Mouse (Mus musculus): ENCODE measurements around the gene Arrdc4. TPM values are rescaled to one million over a fixed set of nuclear protein-coding genes. Genes with fewer than 3 reads are reported as not detected.

The Arrdc4 gene
- total RNA-seq, 1 experiment from 2014 or later, result 14.6 TPM

DNA sequence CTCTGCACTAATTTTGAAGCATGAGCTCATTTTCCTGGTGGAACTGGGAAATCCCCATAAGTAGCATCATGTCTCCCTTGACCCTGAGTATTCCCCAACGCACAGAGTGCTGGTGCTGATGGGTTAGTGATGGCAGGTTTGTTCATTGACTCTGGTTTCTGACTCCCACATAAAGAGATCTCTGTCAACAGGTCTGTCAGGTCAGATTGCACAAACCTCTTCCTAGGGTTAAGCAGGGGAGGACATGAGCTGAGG is 39.8 kb downstream of the Arrdc4 start:
- no peak for DNase-seq

DNA sequence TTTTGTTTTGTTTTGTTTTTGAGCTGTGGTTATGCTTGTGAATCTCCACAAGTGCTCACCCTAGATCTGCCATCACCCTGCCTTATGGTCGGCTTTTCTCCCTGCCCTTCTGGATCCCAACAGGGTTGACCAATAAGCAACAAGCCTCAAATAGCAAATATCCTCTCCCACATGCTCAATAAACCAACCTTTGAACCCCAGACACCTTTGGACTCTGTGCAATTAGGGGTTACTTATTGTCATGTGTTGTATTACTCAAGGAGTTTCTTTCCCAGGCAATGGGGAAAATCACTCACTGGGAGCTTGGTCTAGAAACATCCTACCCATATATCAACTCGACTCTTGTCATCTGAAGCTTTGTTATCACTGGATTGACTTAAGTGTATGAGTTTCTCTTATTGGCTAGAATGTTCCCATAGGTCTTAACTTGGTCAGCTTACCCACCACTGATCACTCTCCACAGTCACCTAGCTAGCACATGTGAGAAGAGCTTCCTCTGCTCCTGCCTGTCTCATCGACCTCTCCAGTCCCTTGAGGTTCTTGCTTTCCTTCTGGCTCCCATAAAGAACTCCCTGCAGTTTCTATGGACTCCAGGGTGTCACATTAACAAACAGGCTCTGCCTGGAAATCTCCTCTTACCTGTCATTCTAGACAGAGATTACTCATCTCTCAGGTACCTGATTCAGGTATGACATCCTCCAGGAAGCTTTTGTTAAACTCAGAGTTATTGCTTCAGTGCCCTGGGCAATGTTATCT is 40.3 kb downstream of the Arrdc4 start:
- DNase-seq, result no peak

DNA sequence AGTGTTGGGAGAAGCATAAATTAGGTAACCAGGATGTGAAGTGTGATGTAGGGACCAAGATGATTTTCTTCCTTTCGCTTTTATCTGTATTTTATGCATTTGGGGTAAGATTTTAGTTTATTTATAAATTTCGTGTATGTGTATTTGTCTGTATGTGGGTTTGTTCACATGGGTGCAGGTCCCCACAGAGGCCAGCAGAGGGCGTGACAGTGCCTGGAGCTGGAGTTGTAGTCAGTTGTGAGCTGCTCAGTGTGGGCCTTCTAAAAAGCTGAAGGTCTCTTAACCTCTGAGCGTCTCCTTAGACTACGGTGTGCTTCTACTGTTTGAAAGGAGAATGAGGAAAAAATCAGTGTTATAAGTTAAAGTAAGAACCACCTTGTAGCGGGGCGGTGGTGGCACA is 43.9 kb downstream of the Arrdc4 start:
- no peak for DNase-seq

DNA sequence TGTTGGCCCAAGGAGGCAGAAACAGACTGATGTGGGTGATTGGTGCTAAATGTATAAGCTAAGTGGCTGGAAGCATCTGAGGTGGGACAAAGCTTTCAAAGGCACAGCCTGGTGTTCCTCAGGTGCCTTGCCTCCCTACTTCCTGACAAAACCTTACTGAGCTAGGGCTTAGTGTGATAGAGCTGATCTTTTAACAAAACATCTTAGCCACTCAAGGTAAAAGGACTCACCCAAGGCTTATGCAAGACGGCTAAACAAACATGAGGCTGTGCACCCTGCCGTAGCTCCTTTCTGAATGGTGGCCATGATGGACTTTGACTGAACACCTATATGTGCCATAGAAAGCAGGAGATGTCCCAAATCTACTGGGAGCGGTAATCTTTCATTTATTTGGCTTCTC is 51.7 kb downstream of the Arrdc4 start:
- DNase-seq, result no peak

DNA sequence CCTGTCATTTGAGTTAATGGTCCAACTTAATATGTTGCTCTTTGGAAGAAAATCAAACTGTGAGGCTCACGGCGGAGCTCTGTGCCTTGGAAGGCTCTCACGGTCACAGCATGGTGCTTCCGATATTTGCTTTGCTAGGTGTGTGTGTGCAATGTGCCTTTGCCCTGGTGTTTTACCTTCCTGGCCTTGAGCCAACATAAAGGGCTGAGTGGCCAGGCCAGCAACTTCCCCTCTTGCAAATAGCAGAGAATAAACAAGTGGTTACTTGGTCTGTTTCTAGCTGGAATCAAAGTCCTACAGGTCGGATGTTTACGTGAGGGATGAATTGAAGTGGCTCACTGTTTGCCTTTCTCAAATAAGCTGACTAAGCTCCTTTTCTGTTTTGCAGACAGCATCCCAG is 52.1 kb downstream of the Arrdc4 start:
- DNase-seq, result no peak

DNA sequence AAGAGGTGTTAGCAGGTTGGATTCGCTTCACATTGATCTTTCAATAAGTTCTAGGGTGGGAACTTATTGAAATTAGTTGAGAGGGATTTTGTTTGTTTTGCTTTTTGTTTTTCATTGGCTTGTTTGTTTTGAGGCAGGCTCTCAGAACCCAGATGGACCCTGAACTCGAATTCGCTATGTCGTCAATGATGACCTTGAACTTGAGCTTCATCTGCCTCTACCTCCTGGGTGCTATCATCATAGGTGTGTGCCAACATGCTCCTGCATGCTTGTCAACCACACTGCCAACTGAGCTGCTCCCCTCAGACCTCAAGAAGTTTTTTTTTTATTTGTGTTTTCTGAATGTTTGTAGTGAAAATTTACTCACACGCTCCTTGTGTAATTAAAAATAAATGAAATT is 52.6 kb downstream of the Arrdc4 start:
- DNase-seq, result no peak

DNA sequence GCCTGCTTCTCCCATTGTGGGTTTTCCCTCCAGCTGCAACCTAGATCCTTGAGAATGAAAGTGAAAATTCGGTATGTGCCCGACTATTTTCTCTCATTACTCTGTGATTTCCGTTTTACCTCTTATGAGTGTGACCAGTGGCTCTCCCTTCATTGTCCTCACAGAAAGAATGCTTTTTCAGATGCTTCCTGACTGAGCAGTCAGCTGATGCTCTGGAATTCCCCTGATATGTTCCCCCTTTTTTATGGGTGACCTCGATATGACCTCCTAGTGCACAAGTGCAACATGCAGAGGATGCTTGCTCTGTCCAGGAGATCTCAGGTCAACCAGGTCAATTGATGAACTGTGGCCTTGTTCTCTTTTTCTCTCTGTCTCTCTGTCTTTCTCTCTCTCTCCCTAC is 56.3 kb downstream of the Arrdc4 start:
- no peak for DNase-seq

DNA sequence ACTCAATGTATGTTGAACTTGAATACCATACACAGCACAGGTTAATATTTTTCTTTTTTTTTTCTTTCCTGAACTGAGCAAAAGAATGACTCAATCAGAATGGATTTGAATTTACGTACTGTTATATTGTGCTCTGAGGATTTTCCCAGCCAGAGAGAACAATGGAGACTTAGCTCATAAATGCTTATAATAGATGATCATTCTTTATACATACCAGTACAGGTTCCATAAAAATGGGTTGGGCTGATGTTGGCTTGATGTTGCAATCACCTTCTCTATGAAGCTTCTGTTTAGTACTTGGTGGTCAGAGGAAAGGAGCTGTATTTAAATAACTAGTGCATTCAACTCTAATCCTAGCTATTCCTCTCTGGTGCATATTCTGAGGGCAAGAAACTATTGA is 57.6 kb downstream of the Arrdc4 start:
- no peak for DNase-seq

DNA sequence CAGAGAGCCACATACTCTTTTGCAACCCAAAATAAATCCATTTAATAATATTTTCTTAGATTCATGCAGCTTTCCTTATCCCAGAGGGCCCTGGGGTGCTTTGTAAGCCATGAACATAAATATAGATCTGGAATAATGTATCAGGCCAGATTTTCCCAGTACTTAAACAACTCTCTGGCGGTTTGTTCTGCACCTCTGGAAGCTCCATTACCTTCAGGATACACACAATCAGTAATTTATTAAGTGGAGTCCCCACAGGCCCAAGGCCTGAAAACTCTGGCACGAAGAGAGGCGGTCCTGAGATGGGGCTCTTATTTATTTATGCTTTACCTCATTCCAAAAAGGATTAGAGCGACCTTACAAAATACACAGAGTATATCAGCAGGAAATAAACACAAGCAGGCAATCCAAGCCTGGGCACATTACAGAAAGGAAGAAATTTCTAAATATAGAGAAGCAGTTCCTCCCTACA is 61.9 kb downstream of the Arrdc4 start:
- no peak for DNase-seq
